Mouse (Mus musculus) lung, adult 2 months (tissue): ENCODE results near the gene Glt1d1.

ENCODE experiments used
- CTCF ChIP-seq: fragments of 200-500 bp; IDR thresholded peaks from 2 replicates; pipeline ENCODE4 v1.5.1; 2011; ENCODE audit warnings: mild to moderate bottlenecking, low read length, control low read depth; ENCODE audit not compliant: insufficient read depth
- POLR2A ChIP-seq: fragments of 200-500 bp; IDR thresholded peaks from 2 replicates; pipeline ENCODE4 v1.6.1; 2011; ENCODE audit warnings: low read depth, mild to moderate bottlenecking, control low read depth, low read length, borderline replicate concordance; ENCODE audit errors: extremely low read depth

DNA sequence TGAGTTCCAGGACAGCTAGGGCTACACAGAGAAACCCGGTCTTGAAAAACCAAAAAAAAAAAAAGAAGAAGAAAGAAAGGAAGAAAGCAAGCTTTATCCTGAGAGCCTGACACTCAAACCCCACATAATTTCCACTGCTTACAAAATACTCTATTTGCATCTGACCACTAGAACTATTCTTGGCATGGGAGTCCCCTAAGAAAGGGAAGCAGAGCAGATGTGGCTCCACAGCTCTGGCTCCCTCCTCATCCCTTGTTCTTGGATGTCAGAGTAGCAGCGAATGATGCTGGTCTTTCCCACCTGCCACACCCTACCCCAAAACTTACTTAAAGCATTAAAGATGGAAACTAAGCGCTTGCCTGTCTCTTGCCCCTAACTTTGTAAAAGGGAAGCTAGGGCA is 16.6 kb upstream of the Glt1d1 start:
- no peak for TF ChIP-seq POLR2A
- TF ChIP-seq CTCF: no peak
